Mouse (Mus musculus) bone marrow macrophage, adult 2 months (primary cell): ENCODE results near the gene Hyal2.

ENCODE experiments used
- CTCF ChIP-seq: IDR thresholded peaks from 2 replicates; pipeline ENCODE4 v1.5.1; 2012; ENCODE audit warnings: low read depth, mild to moderate bottlenecking, low read length, moderate library complexity
- POLR2A ChIP-seq: IDR thresholded peaks from 2 replicates; pipeline ENCODE4 v1.6.1; 2012; ENCODE audit warnings: mild to moderate bottlenecking, low read depth, low read length, borderline replicate concordance

- TF ChIP-seq CTCF (no peak), POLR2A (no peak)
Observed at GRCm38 (mm10) chr9:107576357-107577107, 8.8 kb downstream of the Hyal2 start, which contains the start of gene Hyal1.
